Mouse (Mus musculus) cortical plate, adult 2 months (tissue): ENCODE data around the gene Pan2.

Source experiments
- CTCF ChIP-seq: fragments of 200-500 bp; IDR thresholded peaks from 2 replicates; pipeline ENCODE4 v1.5.1; 2011; ENCODE audit warnings: mild to moderate bottlenecking, control low read depth, low read length; ENCODE audit not compliant: insufficient read depth; ENCODE audit errors: extremely low read depth
- POLR2A ChIP-seq: fragments of 200-500 bp; IDR thresholded peaks from 2 replicates; pipeline ENCODE4 v1.6.1; 2011; ENCODE audit warnings: mild to moderate bottlenecking, low read length, control low read depth; ENCODE audit not compliant: insufficient read depth; ENCODE audit errors: extremely low read depth

DNA sequence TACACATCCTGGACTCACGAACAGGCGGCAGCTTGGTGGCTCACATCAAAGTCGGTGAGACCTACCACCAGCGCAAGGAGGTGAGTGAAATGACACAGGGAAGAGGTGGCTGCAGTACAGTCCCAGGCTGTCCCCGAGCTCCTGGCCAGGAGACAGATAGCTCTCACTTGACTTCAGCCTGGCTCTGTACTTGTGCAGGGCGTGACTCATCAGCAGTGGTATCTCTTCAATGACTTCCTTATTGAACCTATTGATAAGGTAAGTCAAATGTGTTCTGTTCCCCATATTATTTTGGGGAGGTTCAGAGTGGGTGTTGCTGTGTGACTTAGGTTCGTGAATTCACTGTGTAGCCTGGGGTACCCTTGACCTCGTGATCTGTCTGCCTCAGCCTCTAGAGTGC is 12.4 kb downstream of the Pan2 start:
- TF ChIP-seq CTCF (no peak), POLR2A (no peak)
